Mouse (Mus musculus): ENCODE measurements at regions not wholly inside any gene's neighbourhood (a gene's known extent, or its start where the extent isn't known, plus 50 kb on each side); places are given as distances from the start of the nearest gene placed in this dataset.

- no peak for TF ChIP-seq MAX (IDR thresholded peaks at IDR 0.05)
- no peak for TF ChIP-seq CTCF (IDR thresholded peaks at IDR 0.05; ENCODE audit: control insufficient read depth, insufficient read depth, insufficient read length)
- TF ChIP-seq MYOG (IDR thresholded peaks at IDR 0.05; ENCODE audit: control insufficient read depth, extremely low read depth, insufficient read length), result no peak
Observed at GRCm38 (mm10) chr4:153298277-153298676, 184.3 kb downstream of the Ajap1 start.

Measured in C2C12 (cell line).